Mouse (Mus musculus): ENCODE measurements at regions not wholly inside any gene's neighbourhood (a gene's known extent, or its start where the extent isn't known, plus 50 kb on each side); places are given as distances from the start of the nearest gene placed in this dataset.

- no peak for DNase-seq (ENCODE audit: low spot score in 2 of 2)
Measured at GRCm38 (mm10) chr2:117959440-117959839, 152.2 kb upstream of the Thbs1 start.

- no peak for DNase-seq (ENCODE audit: low spot score in 2 of 2)
Measured at GRCm38 (mm10) chr2:117962531-117962930, 149.1 kb upstream of the Thbs1 start.

- DNase-seq (ENCODE audit: low spot score in 2 of 2) = no peak
Measured at GRCm38 (mm10) chr2:117963526-117963925, 148.2 kb upstream of the Thbs1 start.

- DNase-seq (ENCODE audit: low spot score in 2 of 2) = no peak
Measured at GRCm38 (mm10) chr2:117965758-117966157, 145.9 kb upstream of the Thbs1 start.

- no peak for DNase-seq (ENCODE audit: low spot score in 2 of 2)
Measured at GRCm38 (mm10) chr2:117968731-117969130, 142.9 kb upstream of the Thbs1 start.

- DNase-seq (ENCODE audit: low spot score in 2 of 2) = no peak
Measured at GRCm38 (mm10) chr2:117970631-117971030, 141.0 kb upstream of the Thbs1 start.

GRCm38 (mm10) chr2:117977033-117977432 lies 134.6 kb upstream of the Thbs1 start:
- DNase-seq (ENCODE audit: low spot score in 2 of 2) = no peak

- DNase-seq (ENCODE audit: low spot score in 2 of 2) = no peak
Measured at GRCm38 (mm10) chr2:117980856-117981255, 130.8 kb upstream of the Thbs1 start.

GRCm38 (mm10) chr2:117984569-117984968 lies 127.1 kb upstream of the Thbs1 start:
- no peak for DNase-seq (ENCODE audit: low spot score in 2 of 2)

- no peak for DNase-seq (ENCODE audit: low spot score in 2 of 2)
Measured at GRCm38 (mm10) chr2:117987426-117988215, 124.1 kb upstream of the Thbs1 start.

- no peak for DNase-seq (ENCODE audit: low spot score in 2 of 2)
Measured at GRCm38 (mm10) chr2:117988396-117989173, 123.1 kb upstream of the Thbs1 start.

GRCm38 (mm10) chr2:117989215-117989614 lies 122.5 kb upstream of the Thbs1 start:
- no peak for DNase-seq (ENCODE audit: low spot score in 2 of 2)

- no peak for DNase-seq (ENCODE audit: low spot score in 2 of 2)
Measured at GRCm38 (mm10) chr2:117996130-117997083, 115.3 kb upstream of the Thbs1 start.

- DNase-seq (ENCODE audit: low spot score in 2 of 2) = no peak
Measured at GRCm38 (mm10) chr2:117999641-118000040, 112.0 kb upstream of the Thbs1 start.

GRCm38 (mm10) chr2:118004191-118004590 lies 107.5 kb upstream of the Thbs1 start:
- DNase-seq (ENCODE audit: low spot score in 2 of 2) = no peak

- no peak for DNase-seq (ENCODE audit: low spot score in 2 of 2)
Measured at GRCm38 (mm10) chr2:118007539-118008427, 103.9 kb upstream of the Thbs1 start.

GRCm38 (mm10) chr2:118011679-118012078 lies 100.0 kb upstream of the Thbs1 start:
- no peak for DNase-seq (ENCODE audit: low spot score in 2 of 2)

GRCm38 (mm10) chr2:118012211-118012610 lies 99.5 kb upstream of the Thbs1 start:
- no peak for DNase-seq (ENCODE audit: low spot score in 2 of 2)

GRCm38 (mm10) chr2:118013156-118013555 lies 98.5 kb upstream of the Thbs1 start:
- no peak for DNase-seq (ENCODE audit: low spot score in 2 of 2)

GRCm38 (mm10) chr2:118015182-118015581 lies 96.5 kb upstream of the Thbs1 start:
- no peak for DNase-seq (ENCODE audit: low spot score in 2 of 2)

Measured in adrenal gland, postnatal 4 days (tissue).